Mouse (Mus musculus): ENCODE results near the gene Slc22a14. TPM values are rescaled to one million over a fixed set of nuclear protein-coding genes. Genes with fewer than 3 reads are reported as not detected.

Slc22a14 gene
- polyA plus RNA-seq, 1 experiment from 2014 or later: 0.09 TPM

GRCm38 (mm10) chr9:119208998-119209397, 156.4 kb downstream of the Slc22a14 start, which contains the start of gene Slc22a13:
TSS of gene Slc22a13 (minus strand) at chr9:119209098.
- no peaks in the 10 kb centered on the region for H3K36me3 ChIP-seq
- ATAC-seq (ENCODE audit: low FRiP score, low read depth): no peak
- peaks cover 15% of the 10 kb centered on the region for H3K9me3 ChIP-seq
- no peaks in the 10 kb centered on the region for H3K4me1 ChIP-seq
- no peaks in the 10 kb centered on the region for H3K27me3 ChIP-seq
- no peak within 1 kb of the TSS for H3K4me2 ChIP-seq (replicated peaks)
- H3K4me3 ChIP-seq: no peak within 1 kb of the TSS
- H3K27ac ChIP-seq: no peak within 1 kb of the TSS
- 92% methylated on average over 4 of the region's 4 CpGs for WGBS
- H3K9ac ChIP-seq: no peak within 1 kb of the TSS

GRCm38 (mm10) chr9:119207113-119207512, 158.2 kb downstream of the Slc22a14 start:
- WGBS: 80% methylated on average over 4 of the region's 4 CpGs
- ATAC-seq (ENCODE audit: low FRiP score, low read depth): no peak

GRCm38 (mm10) chr9:119206666-119207065, 158.7 kb downstream of the Slc22a14 start:
- H3K36me3 ChIP-seq: no peaks in the 10 kb centered on the region
- H3K9me3 ChIP-seq: peaks cover 21% of the 10 kb centered on the region
- no peak for ATAC-seq (ENCODE audit: low FRiP score, low read depth)
- H3K9ac ChIP-seq: no peak overlapping the region
- H3K4me2 ChIP-seq (replicated peaks): no peak overlapping the region
- no peak overlapping the region for H3K4me3 ChIP-seq
- H3K27ac ChIP-seq: no peak overlapping the region
- H3K27me3 ChIP-seq: no peaks in the 10 kb centered on the region
- 81% methylated on average over 2 of the region's 2 CpGs for whole genome bisulfite sequencing
- H3K4me1 ChIP-seq: no peaks in the 10 kb centered on the region

More at GRCm38 (mm10) chr9:119207113-119207512, 158.2 kb downstream of the Slc22a14 start:
- Histone ChIP-seq H3K9ac (no peak overlapping the region), H3K4me2 (replicated peaks) (no peak overlapping the region), H3K4me1 (no peaks in the 10 kb centered on the region), H3K27ac (no peak overlapping the region), H3K9me3 (peaks cover 21% of the 10 kb centered on the region), H3K36me3 (no peaks in the 10 kb centered on the region), H3K27me3 (no peaks in the 10 kb centered on the region), H3K4me3 (no peak overlapping the region)

- 86% methylated on average over 5 of the region's 5 CpGs for WGBS
- Histone ChIP-seq H3K4me2 (replicated peaks) (no peak overlapping the region), H3K27ac (no peak overlapping the region), H3K9me3 (peaks cover 21% of the 10 kb centered on the region), H3K4me1 (no peaks in the 10 kb centered on the region), H3K4me3 (no peak overlapping the region), H3K27me3 (no peaks in the 10 kb centered on the region), H3K36me3 (no peaks in the 10 kb centered on the region), H3K9ac (no peak overlapping the region)
- no peak for ATAC-seq (ENCODE audit: low FRiP score, low read depth)
Measured at GRCm38 (mm10) chr9:119205756-119206155, 159.6 kb downstream of the Slc22a14 start.

- H3K9me3 ChIP-seq: peaks cover 21% of the 10 kb centered on the region
- H3K27me3 ChIP-seq: no peaks in the 10 kb centered on the region
- ATAC-seq (ENCODE audit: low FRiP score, low read depth): no peak
- no peaks in the 10 kb centered on the region for H3K36me3 ChIP-seq
- no peaks in the 10 kb centered on the region for H3K4me1 ChIP-seq
- H3K27ac ChIP-seq: no peak overlapping the region
- WGBS: 97% methylated on average over 9 of the region's 9 CpGs
- H3K4me2 ChIP-seq (replicated peaks): no peak overlapping the region
- no peak overlapping the region for H3K4me3 ChIP-seq
- no peak overlapping the region for H3K9ac ChIP-seq
Measured at GRCm38 (mm10) chr9:119203617-119204016, 161.7 kb downstream of the Slc22a14 start.

- no peaks in the 10 kb centered on the region for H3K36me3 ChIP-seq
- no peak overlapping the region for H3K4me2 ChIP-seq (replicated peaks)
- no peak for ATAC-seq (ENCODE audit: low FRiP score, low read depth)
- no peaks in the 10 kb centered on the region for H3K27me3 ChIP-seq
- no peak overlapping the region for H3K27ac ChIP-seq
- no peak overlapping the region for H3K4me3 ChIP-seq
- no peaks in the 10 kb centered on the region for H3K4me1 ChIP-seq
- H3K9me3 ChIP-seq: peaks cover 21% of the 10 kb centered on the region
- no peak overlapping the region for H3K9ac ChIP-seq
- WGBS: 83% methylated on average over 5 of the region's 5 CpGs
Measured at GRCm38 (mm10) chr9:119201653-119202052, 163.7 kb downstream of the Slc22a14 start.

GRCm38 (mm10) chr9:119199151-119199861, 166.0 kb downstream of the Slc22a14 start:
- Histone ChIP-seq H3K9ac (no peak overlapping the region), H3K4me1 (no peaks in the 10 kb centered on the region), H3K4me2 (replicated peaks) (no peak overlapping the region), H3K27ac (no peak overlapping the region), H3K27me3 (no peaks in the 10 kb centered on the region), H3K4me3 (no peak overlapping the region), H3K36me3 (no peaks in the 10 kb centered on the region), H3K9me3 (peaks cover 9% of the 10 kb centered on the region; the same call in 1 of the 2 replicates)
- no peak for ATAC-seq (ENCODE audit: low FRiP score, low read depth)
- WGBS: 75% methylated on average over 10 of the region's 10 CpGs

GRCm38 (mm10) chr9:119192202-119192990, 173.0 kb downstream of the Slc22a14 start:
- ATAC-seq (ENCODE audit: low FRiP score, low read depth): no peak
- 37% methylated on average over 11 of the region's 11 CpGs for WGBS
- no peak overlapping the region for H3K4me2 ChIP-seq (replicated peaks)

GRCm38 (mm10) chr9:119181241-119181728, 184.1 kb downstream of the Slc22a14 start:
- Histone ChIP-seq H3K27me3 (no peaks in the 10 kb centered on the region), H3K4me2 (replicated peaks) (no peak overlapping the region), H3K4me1 (0 out of 2 replicates have a peak, but pooled peaks cover 6% of the 10 kb centered on the region), H3K4me3 (no peak overlapping the region), H3K9me3 (no peaks in the 10 kb centered on the region), H3K27ac (no peak overlapping the region), H3K36me3 (no peaks in the 10 kb centered on the region), H3K9ac (no peak overlapping the region)
- no peak for ATAC-seq (ENCODE audit: low FRiP score, low read depth)
- WGBS: 26% methylated on average over 3 of the region's 3 CpGs

More at GRCm38 (mm10) chr9:119192202-119192990, 173.0 kb downstream of the Slc22a14 start:
- Histone ChIP-seq H3K27me3 (no peaks in the 10 kb centered on the region), H3K27ac (no peak overlapping the region), H3K36me3 (no peaks in the 10 kb centered on the region), H3K4me1 (no peaks in the 10 kb centered on the region), H3K4me3 (no peak overlapping the region), H3K9ac (no peak overlapping the region), H3K9me3 (no peaks in the 10 kb centered on the region)

GRCm38 (mm10) chr9:119179292-119179691, 186.1 kb downstream of the Slc22a14 start:
- Histone ChIP-seq H3K27ac (no peak overlapping the region), H3K9me3 (no peaks in the 10 kb centered on the region), H3K27me3 (no peaks in the 10 kb centered on the region), H3K36me3 (no peaks in the 10 kb centered on the region), H3K4me2 (replicated peaks) (no peak overlapping the region), H3K9ac (no peak overlapping the region), H3K4me1 (0 out of 2 replicates have a peak, but pooled peaks cover 6% of the 10 kb centered on the region), H3K4me3 (no peak overlapping the region)
- no peak for ATAC-seq (ENCODE audit: low FRiP score, low read depth)
- WGBS: 87% methylated on average over 11 of the region's 11 CpGs

GRCm38 (mm10) chr9:119167608-119168007, 197.7 kb downstream of the Slc22a14 start:
- Histone ChIP-seq H3K9ac (no peak overlapping the region), H3K36me3 (no peaks in the 10 kb centered on the region), H3K27me3 (no peaks in the 10 kb centered on the region), H3K4me2 (replicated peaks) (no peak overlapping the region), H3K4me3 (no peak overlapping the region), H3K27ac (no peak overlapping the region), H3K4me1 (no peaks in the 10 kb centered on the region), H3K9me3 (no peaks in the 10 kb centered on the region)
- WGBS: 93% methylated on average over 2 of the region's 2 CpGs
- no peak for ATAC-seq (ENCODE audit: low FRiP score, low read depth)

GRCm38 (mm10) chr9:119165548-119165947, 199.8 kb downstream of the Slc22a14 start:
- Histone ChIP-seq H3K36me3 (no peaks in the 10 kb centered on the region), H3K9me3 (no peaks in the 10 kb centered on the region), H3K27me3 (no peaks in the 10 kb centered on the region), H3K27ac (no peak overlapping the region), H3K4me1 (no peaks in the 10 kb centered on the region), H3K4me3 (no peak overlapping the region), H3K4me2 (replicated peaks) (no peak overlapping the region), H3K9ac (no peak overlapping the region)
- 93% methylated on average over 6 of the region's 6 CpGs for WGBS
- no peak for ATAC-seq (ENCODE audit: low FRiP score, low read depth)

All from limb, embryonic 13.5 days (tissue).